Mouse (Mus musculus) MEL (cell line): ENCODE data around the gene Iqsec1.

Experiments used
- CTCF ChIP-seq, 3 experiments: IDR thresholded peaks in 2 of 3; conservative IDR thresholded peaks in 1 of 3; 2 replicates each; pipeline ENCODE4 v1.5.1; 2011 to 2012; ENCODE audit warnings: low read length in 3 of 3, low read depth in 2 of 3, mild to moderate bottlenecking in 2 of 3, improper control_type of control experiment in 1 of 3, inconsistent platforms in 1 of 3, mixed read lengths in 1 of 3, moderate library complexity in 1 of 3; ENCODE audit not compliant: control insufficient read depth in 1 of 3, insufficient read depth in 1 of 3, poor library complexity in 1 of 3, severe bottlenecking in 1 of 3
- RAD21 ChIP-seq: IDR thresholded peaks from 2 replicates; pipeline ENCODE4 v1.6.1; 2011; ENCODE audit warnings: mild to moderate bottlenecking, low read depth, low read length, improper control_type of control experiment
- USF1 ChIP-seq: IDR thresholded peaks from 2 replicates; pipeline ENCODE4 v1.6.1; 2014; ENCODE audit warnings: low read depth, mild to moderate bottlenecking, inconsistent platforms, low read length, improper control_type of control experiment, moderate library complexity

GRCm38 (mm10) chr6:90928806-90929205 is 59.7 kb downstream of the Iqsec1 start:
- TF ChIP-seq RAD21 (no peak), USF1 (no peak), CTCF (IDR thresholded peaks at IDR 0.05 in 2 of 3, conservative IDR thresholded peaks at IDR 0.05 in 1 of 3; ENCODE audit: control insufficient read depth in 1 of 3, insufficient read depth in 1 of 3, low read depth in 2 of 3, low read length in 3 of 3, poor library complexity in 1 of 3, severe bottlenecking in 1 of 3) (no peak)
